Mouse (Mus musculus) brain, adult 2 months (tissue): ENCODE measurements around the gene Akt2.
"Not testable (repeated sequence)": the region's sequence is repeated elsewhere in the genome, so short reads cannot be mapped to it uniquely, and the experiment has no call there.

ENCODE experiments used
- DNase-seq: peaks from one replicate; pipeline ENCODE4 v3.0.0; 2011; ENCODE audit warnings: low read depth, low spot score

Akt2 gene

GRCm38 (mm10) chr7:27612940-27613339 is 21.6 kb downstream of the Akt2 start:
- peak; percentile 70 for DNase-seq

GRCm38 (mm10) chr7:27613751-27614499 is 22.6 kb downstream of the Akt2 start:
- DNase-seq, result peak; percentile 89

- peak; percentile 67 for DNase-seq
Observed at GRCm38 (mm10) chr7:27621028-27621427, 29.7 kb downstream of the Akt2 start.

GRCm38 (mm10) chr7:27622234-27622633 is 30.9 kb downstream of the Akt2 start:
- DNase-seq, result no peak

- no peak for DNase-seq
Observed at GRCm38 (mm10) chr7:27624967-27625366, 33.6 kb downstream of the Akt2 start.

- DNase-seq, result no peak
Observed at GRCm38 (mm10) chr7:27627707-27628106, 36.4 kb downstream of the Akt2 start.

GRCm38 (mm10) chr7:27628190-27628589 is 36.8 kb downstream of the Akt2 start:
- no peak for DNase-seq

GRCm38 (mm10) chr7:27628816-27629215 is 37.5 kb downstream of the Akt2 start:
- DNase-seq, result not testable (repeated sequence)

- DNase-seq, result peak; percentile 68
Observed at GRCm38 (mm10) chr7:27631439-27631838, 40.1 kb downstream of the Akt2 start.

GRCm38 (mm10) chr7:27633166-27633565 is 41.8 kb downstream of the Akt2 start:
- DNase-seq, result peak; percentile 82

- no peak for DNase-seq
Observed at GRCm38 (mm10) chr7:27634691-27635090, 43.3 kb downstream of the Akt2 start.

GRCm38 (mm10) chr7:27635094-27635493 is 43.7 kb downstream of the Akt2 start:
- not testable (repeated sequence) for DNase-seq

- DNase-seq, result no peak
Observed at GRCm38 (mm10) chr7:27644471-27644870, 53.1 kb downstream of the Akt2 start.

- DNase-seq, result no peak
Observed at GRCm38 (mm10) chr7:27646516-27646915, 55.2 kb downstream of the Akt2 start.

- no peak for DNase-seq
Observed at GRCm38 (mm10) chr7:27647281-27648002, 56.1 kb downstream of the Akt2 start.

- no peak for DNase-seq
Observed at GRCm38 (mm10) chr7:27649723-27650122, 58.4 kb downstream of the Akt2 start.

- DNase-seq, result peak; percentile 93
Observed at GRCm38 (mm10) chr7:27650949-27651348, 59.6 kb downstream of the Akt2 start.

- peak; percentile 90 for DNase-seq
Observed at GRCm38 (mm10) chr7:27653681-27654437, 62.5 kb downstream of the Akt2 start, which contains the start of gene Ttc9b. TSS of gene Ttc9b (plus strand) at chr7:27653915.

GRCm38 (mm10) chr7:27654607-27655276 is 63.4 kb downstream of the Akt2 start:
- peak; percentile 81 for DNase-seq

GRCm38 (mm10) chr7:27655545-27655944 is 64.2 kb downstream of the Akt2 start:
- peak; percentile 91 for DNase-seq

- no peak for DNase-seq
Observed at GRCm38 (mm10) chr7:27656600-27656999, 65.2 kb downstream of the Akt2 start.
